Mouse (Mus musculus) forelimb bud, embryonic 11.5 days (tissue): ENCODE results near the gene Fyn.

Source experiments
- DNase-seq: peaks from one replicate; pipeline ENCODE4 v3.0.0-alpha.2; 2012; ENCODE audit warnings: low read depth, low spot score

Gene Fyn

DNA sequence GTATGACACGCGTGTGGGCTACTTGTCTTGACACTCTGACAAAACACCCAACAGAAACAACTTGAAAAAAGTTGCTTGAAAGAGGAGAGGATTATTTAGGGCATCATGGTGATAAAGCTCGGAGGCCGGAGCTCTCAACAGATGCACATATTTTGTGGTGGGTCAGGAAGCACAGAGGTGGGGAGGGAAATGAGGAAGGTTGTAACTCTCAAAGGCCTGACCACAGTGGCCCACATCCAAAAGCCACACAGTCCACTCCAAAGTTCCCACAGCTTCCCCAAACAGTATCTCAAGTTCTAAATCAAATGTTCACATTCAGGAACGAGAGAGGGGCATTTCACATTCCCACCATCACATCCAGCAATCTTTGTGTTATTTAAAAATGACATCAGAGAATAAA, 232.4 kb downstream of the Fyn start:
- DNase-seq, result no peak

GRCm38 (mm10) chr10:39606434-39606833, 237.8 kb downstream of the Fyn start:
- no peak for DNase-seq

- no peak for DNase-seq
Measured at GRCm38 (mm10) chr10:39611234-39611633, 242.6 kb downstream of the Fyn start.

DNA sequence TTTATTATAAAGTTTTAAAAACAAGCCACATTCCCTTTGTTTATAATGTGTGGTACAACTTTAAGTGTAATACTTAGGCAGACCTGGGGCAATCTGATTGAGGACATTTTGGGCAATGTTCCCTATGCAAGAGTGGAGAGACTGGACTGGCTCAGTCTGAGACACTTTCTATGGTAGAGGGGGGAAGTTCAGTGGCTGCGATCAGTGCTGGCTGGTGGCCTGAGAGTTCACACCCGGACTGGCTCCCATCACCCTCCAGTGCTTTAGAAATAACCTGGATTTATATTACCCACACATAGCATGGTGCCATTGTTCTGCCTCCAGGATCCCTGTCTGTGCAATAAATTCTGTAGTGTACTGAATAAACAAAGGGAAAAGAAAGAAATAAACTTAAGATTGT, 243.5 kb downstream of the Fyn start:
- no peak for DNase-seq

DNA sequence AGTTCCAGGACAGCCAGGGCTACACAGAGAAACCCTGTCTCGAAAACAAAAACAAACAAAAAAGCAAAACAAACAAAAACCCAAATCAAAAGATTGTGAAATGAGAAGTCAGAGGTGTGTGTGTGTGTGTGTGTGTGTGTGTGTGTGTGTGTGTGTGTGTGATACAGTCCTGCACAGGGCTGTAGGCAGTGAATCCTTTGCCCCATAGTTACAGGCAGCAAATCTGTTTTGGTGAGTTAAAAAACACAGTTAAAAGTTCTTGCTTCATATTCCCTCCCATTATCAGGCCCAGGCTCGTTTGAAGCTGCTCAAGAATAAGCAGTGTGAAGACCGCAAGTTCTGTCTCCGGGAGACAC, 244.0 kb downstream of the Fyn start, which contains the start of gene Traf3ip2:
Traf3ip2 (plus strand) TSS at position 302 of the 356 bp plus-strand sequence.
- no peak for DNase-seq

DNA sequence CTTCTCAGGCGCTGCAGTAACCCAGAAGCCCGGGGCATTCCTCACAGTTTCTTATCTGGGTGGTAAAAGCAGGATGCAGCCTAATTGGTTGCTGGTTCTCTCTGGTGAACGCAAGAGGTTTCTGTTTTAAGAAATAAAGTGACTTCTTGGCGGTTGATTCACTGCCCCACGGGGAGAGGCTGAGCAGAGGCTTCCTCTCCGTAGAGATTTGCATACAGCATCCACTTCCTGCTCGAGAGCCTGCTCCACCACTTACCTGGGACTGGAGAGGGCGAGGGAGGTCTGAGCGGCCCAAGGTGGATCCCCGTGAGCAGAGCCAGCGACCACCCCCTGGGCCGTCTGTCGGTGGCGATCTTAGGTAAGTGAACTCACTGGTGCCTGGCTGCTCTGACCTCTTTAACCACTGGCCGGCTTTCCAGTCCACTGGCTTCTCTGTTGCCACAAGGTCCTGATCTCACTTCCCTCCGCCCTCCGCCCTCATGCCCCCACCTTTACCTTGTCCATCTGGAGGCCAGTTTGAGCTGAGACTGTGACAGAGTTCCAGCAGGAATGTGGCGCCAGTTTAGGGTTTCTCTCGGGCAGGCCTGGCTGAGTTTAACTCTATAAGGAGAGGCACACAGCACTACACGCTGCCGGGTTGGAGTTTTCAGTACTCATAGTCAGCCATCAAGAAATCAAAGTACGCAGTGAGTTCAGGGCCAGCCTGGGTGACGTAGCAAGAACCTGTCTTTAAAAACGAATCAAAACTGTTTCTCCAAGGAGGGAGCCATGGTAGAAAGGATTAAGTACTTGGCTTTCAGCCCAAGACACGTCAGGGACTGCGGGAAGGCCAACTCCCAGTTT, 244.6 kb downstream of the Fyn start:
- DNase-seq, result peak; percentile 63

DNA sequence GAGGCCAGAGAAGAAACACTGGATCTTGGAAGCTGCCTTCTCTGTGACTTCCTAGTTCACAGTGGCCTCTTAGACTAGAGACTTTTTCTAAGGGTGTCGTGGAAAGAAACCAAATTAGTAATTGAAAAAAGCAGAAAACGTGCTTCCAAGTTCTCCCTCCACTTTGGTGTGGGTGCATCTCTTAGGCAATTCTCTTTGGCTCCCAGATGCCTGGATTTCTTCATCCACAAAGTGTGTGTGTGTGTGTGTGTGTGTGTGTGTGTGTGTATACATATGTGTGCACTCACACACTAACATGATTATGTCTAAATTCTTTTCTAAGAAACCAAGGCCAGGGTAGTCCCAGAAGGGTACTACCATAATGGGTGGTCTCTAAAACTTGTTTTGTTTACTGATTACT, 245.3 kb downstream of the Fyn start:
- no peak for DNase-seq

DNA sequence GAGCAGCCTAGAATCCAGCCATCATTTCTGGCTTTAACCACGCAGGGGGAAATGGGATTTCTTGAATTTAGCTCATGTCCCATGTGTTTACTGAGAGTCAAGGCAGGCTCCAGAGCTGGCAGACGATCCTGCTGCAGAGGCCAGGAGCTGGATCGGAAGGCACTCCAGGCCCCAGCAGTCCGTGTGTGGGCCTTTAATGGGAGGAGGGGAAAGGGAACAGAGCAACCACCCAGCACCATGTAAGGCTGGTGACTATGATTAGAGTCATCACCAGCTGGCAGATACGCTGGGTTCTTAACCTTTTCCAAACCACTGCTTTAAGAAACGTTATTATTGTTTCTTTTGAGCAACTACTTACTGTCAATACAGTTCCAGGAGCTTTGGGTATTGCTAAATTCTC, 246.0 kb downstream of the Fyn start:
- DNase-seq, result no peak
